In the genomic region with DNA sequence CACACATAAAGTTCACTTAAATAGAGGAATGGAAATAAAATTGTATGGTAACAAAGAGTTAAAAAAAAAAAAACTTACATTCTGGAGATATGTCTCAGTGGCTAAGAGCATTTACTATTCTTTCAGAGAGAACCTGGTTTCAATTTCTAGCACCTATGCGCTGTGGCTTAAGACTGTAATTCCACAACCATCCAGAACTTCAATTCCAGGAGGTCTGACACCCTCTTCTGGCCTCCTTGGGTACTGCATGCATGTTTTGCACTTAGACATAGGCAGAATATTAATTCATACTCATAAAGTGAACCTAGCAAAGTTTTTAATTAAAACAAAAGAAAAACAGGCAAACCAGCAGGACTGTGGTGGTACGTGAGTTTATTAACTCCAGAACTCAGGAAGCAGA, we compare ENCODE assay signal across 8 mouse cellular contexts. TPM values are rescaled to one million over a fixed set of nuclear protein-coding genes. Genes with fewer than 3 reads are reported as not detected.
DNase-seq lines count a peak whose midpoint lies in the region; ATAC-seq and TF ChIP-seq lines count a peak whose summit lies in the region.
"Had no signal": no experiment of that assay in that cellular context is flagged by ENCODE, and none has a peak within 500 bp of the region (broad histone marks: within the 10 kb centered on the region; RNA-seq: fewer than 3 reads in every experiment).

No protein-coding gene starts in this region.

- peak; percentile 74 for TF ChIP-seq CTCF in left cerebral cortex, adult 2 months (IDR thresholded peaks at IDR 0.05)

- no peak overlapping the region for H3K9ac ChIP-seq in midbrain, embryonic 14.5 days (replicated peaks; ENCODE audit: low read length)
- H3K9ac ChIP-seq in midbrain, embryonic 15.5 days = no peak overlapping the region
- no peak overlapping the region for H3K9ac ChIP-seq in neural tube, embryonic 11.5 days (ENCODE audit: low read length)
- H3K9ac ChIP-seq: hindbrain, embryonic 15.5 days had no signal

- H3K4me3 ChIP-seq in midbrain, embryonic 14.5 days (replicated peaks; ENCODE audit: low read depth, low read length) = no peak overlapping the region
- no peak overlapping the region for H3K4me3 ChIP-seq in midbrain, embryonic 15.5 days
- H3K4me3 ChIP-seq in left cerebral cortex, adult 2 months = no peak overlapping the region
- no peak overlapping the region for H3K4me3 ChIP-seq in neural tube, embryonic 11.5 days (ENCODE audit: low read depth, low read length)
- H3K4me3 ChIP-seq: hindbrain, embryonic 15.5 days had no signal

- H3K4me2 ChIP-seq in midbrain, embryonic 14.5 days (ENCODE audit: low read length) = no peak overlapping the region
- H3K4me2 ChIP-seq in midbrain, embryonic 15.5 days = no peak overlapping the region
- H3K4me2 ChIP-seq in neural tube, embryonic 11.5 days (ENCODE audit: low read depth) = no peak overlapping the region
- H3K4me2 ChIP-seq: hindbrain, embryonic 15.5 days had no signal

- 82% methylated on average over 2 of the region's 2 CpGs for WGBS in midbrain, embryonic 14.5 days
- 84% methylated on average over 2 of the region's 2 CpGs for WGBS in midbrain, embryonic 15.5 days
- 84% methylated on average over 2 of the region's 2 CpGs for WGBS in neural tube, embryonic 11.5 days

- H3K27ac ChIP-seq in midbrain, embryonic 14.5 days (replicated peaks; ENCODE audit: low read depth, low read length) = no peak overlapping the region
- H3K27ac ChIP-seq in midbrain, embryonic 15.5 days = no peak overlapping the region
- H3K27ac ChIP-seq in left cerebral cortex, adult 2 months = no peak overlapping the region
- H3K27ac ChIP-seq in neural tube, embryonic 11.5 days (ENCODE audit: low read depth, low read length) = no peak overlapping the region
- H3K27ac ChIP-seq: hindbrain, embryonic 15.5 days had no signal

- peak; percentile 71 for DNase-seq in midbrain, embryonic 14.5 days
- peak; percentile 84 for DNase-seq in NIH3T3 (ENCODE audit: low read depth)
- DNase-seq in c-Kit-positive CD71-positive TER-119-negative erythroid progenitor cells, embryonic 14.5 days (ENCODE audit: low read depth) = peak; percentile 55
- peak; percentile 63 for DNase-seq in gastrocnemius, postnatal 10 days
- DNase-seq in left cerebral cortex, adult 2 months (ENCODE audit: extremely low spot score in 1 of 2, low spot score in 2 of 2) = peak; percentile 24 to 28
- DNase-seq in neural tube, embryonic 11.5 days (ENCODE audit: low spot score) = peak; percentile 35

- no peaks in the 10 kb centered on the region for H3K27me3 ChIP-seq in midbrain, embryonic 14.5 days (ENCODE audit: control insufficient read depth, insufficient read depth, low read length)
- H3K27me3 ChIP-seq in midbrain, embryonic 15.5 days (replicated peaks) = no peaks in the 10 kb centered on the region
- no peaks in the 10 kb centered on the region for H3K27me3 ChIP-seq in neural tube, embryonic 11.5 days (ENCODE audit: control insufficient read depth, insufficient read depth, low read length)
- H3K27me3 ChIP-seq: hindbrain, embryonic 15.5 days had no signal

- peaks cover 44% of the 10 kb centered on the region for H3K36me3 ChIP-seq in midbrain, embryonic 14.5 days (ENCODE audit: control insufficient read depth, insufficient read depth, low read length)
- H3K36me3 ChIP-seq in midbrain, embryonic 15.5 days (replicated peaks) = peaks cover 12% of the 10 kb centered on the region; the same call in 1 of the 2 replicates
- H3K36me3 ChIP-seq in neural tube, embryonic 11.5 days (ENCODE audit: control insufficient read depth, insufficient read depth, low read length) = peaks cover 2% of the 10 kb centered on the region; the same call in 1 of the 2 replicates

- H3K4me1 ChIP-seq in midbrain, embryonic 14.5 days (ENCODE audit: control insufficient read depth, insufficient read depth, low read length) = no peaks in the 10 kb centered on the region
- H3K4me1 ChIP-seq in midbrain, embryonic 15.5 days = no peaks in the 10 kb centered on the region
- H3K4me1 ChIP-seq in neural tube, embryonic 11.5 days (ENCODE audit: control insufficient read depth, insufficient read depth, low read length) = no peaks in the 10 kb centered on the region
- H3K4me1 ChIP-seq: hindbrain, embryonic 15.5 days had no signal

- intact Hi-C loops in left cerebral cortex, adult 2 months (cut with DNase I) = loop anchor here (5.0 kb wide), 1 partner anchor 104 kb away; no protein-coding TSS in a partner anchor

- no peaks in the 10 kb centered on the region for H3K9me3 ChIP-seq in midbrain, embryonic 14.5 days (ENCODE audit: control insufficient read depth, low read length)
- H3K9me3 ChIP-seq in midbrain, embryonic 15.5 days = no peaks in the 10 kb centered on the region
- no peaks in the 10 kb centered on the region for H3K9me3 ChIP-seq in neural tube, embryonic 11.5 days (ENCODE audit: control insufficient read depth, low read length)
- H3K9me3 ChIP-seq: hindbrain, embryonic 15.5 days had no signal

- ATAC-seq in midbrain, embryonic 14.5 days (ENCODE audit: low FRiP score, low TSS enrichment) = no peak
- no peak for ATAC-seq in midbrain, embryonic 15.5 days (replicated peaks)
- ATAC-seq in neural tube, embryonic 11.5 days (ENCODE audit: insufficient read depth, low FRiP score, low TSS enrichment) = no peak

RNA-seq across cellular contexts. Expression of a gene that starts 34.0 kb away (rescaled TPM):
- 413 and 486 TPM in 2 replicates for polyA plus RNA-seq in midbrain, embryonic 14.5 days (2014; fragmentation: Nextera tagmentation; extraction: Ambion mirVana)
- 329 and 335 TPM in 2 replicates for polyA plus RNA-seq in midbrain, embryonic 15.5 days (2015; fragmentation: Nextera tagmentation; extraction: Ambion mirVana)
- total RNA-seq in gastrocnemius, postnatal 10 days (2021) = 100 to 1,000 TPM; 634 to 653 TPM
- 100 to 1,000 TPM; 381 to 396 TPM for total RNA-seq in left cerebral cortex, adult 2 months (2021)
- polyA plus RNA-seq in neural tube, embryonic 11.5 days (2014; fragmentation: Nextera tagmentation; extraction: Ambion mirVana) = 682 and 700 TPM in 2 replicates

RNA-seq across cellular contexts. Expression of a gene that starts 51.0 kb away (rescaled TPM):
- 22.5 and 26.8 TPM in 2 replicates for polyA plus RNA-seq in midbrain, embryonic 14.5 days (2014; fragmentation: Nextera tagmentation; extraction: Ambion mirVana)
- 21.1 and 22.2 TPM in 2 replicates for polyA plus RNA-seq in midbrain, embryonic 15.5 days (2015; fragmentation: Nextera tagmentation; extraction: Ambion mirVana)
- total RNA-seq in gastrocnemius, postnatal 10 days (2021) = 1 to 10 TPM; 1.6 to 2.7 TPM
- 1 to 10 TPM; 6.7 to 8.1 TPM for total RNA-seq in left cerebral cortex, adult 2 months (2021)
- 9.3 and 11.4 TPM in 2 replicates for polyA plus RNA-seq in neural tube, embryonic 11.5 days (2014; fragmentation: Nextera tagmentation; extraction: Ambion mirVana)

Comparison
In these comparisons a context has a peak if more than half of its experiments do, and no peak if none do; other contexts are left out.
1. DNase-seq: peak in every context shown above with its lines; median percentile 84 in NIH3T3; 71 in midbrain, embryonic 14.5 days; 63 in gastrocnemius, postnatal 10 days; 55 in c-Kit-positive CD71-positive TER-119-negative erythroid progenitor cells, embryonic 14.5 days; 35 in neural tube, embryonic 11.5 days; 26 in left cerebral cortex, adult 2 months.